Mouse (Mus musculus): Measurements from ENCODE around the gene Ttc37.

The Ttc37 gene

GRCm38 (mm10) chr13:76098493-76099303 lies at the start of gene Ttc37, which contains the start of gene Arsk:
Gene Ttc37 (plus strand): TSS chr13:76098734.
Gene Arsk (minus strand): TSS chr13:76098660.
- in situ Hi-C loops (cut with MboI, MseI): no loop called here

DNA sequence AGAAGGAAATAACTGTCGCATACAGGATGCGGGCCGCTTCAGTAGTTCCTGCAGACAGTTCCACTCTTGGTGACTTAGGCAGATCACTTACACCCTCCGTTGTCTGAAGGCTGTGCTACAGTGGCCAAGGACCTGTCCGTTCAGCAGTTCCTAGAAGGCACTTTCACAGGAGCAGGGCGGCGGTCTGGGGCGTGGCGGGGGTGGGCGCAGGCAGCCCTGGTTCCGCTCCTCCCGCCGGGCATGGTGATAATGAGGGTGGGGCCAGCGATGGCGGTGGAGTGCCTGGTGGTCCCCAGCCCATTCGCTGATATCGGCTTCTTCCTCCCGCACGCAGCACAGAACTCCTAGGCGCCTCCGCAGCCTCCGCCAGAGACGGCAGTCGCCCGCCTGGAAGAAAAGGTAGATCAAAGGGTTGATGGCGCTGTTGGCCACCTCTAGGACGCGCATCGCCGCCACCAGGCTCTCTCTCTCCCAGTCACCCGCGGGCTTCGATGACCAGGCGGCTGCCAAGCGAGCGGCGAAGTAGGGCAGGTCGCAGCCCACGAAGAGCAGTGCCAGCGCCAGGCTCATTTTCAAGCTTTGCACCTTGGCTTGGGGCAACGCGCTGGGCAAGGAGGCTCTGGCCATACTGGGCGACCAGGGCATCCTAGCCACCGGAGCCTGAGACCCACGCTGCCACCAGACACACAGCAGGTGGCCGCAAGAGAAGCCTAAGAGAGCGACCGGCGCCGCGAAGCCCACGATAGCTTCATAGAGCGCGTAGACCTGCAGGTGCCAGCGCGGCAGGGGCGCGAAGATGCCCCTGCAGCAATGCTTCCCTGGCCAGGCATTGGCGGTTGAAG lies 42.9 kb upstream of the Ttc37 start:
- in situ Hi-C loops (cut with MboI, MseI): no loop called here

- in situ Hi-C loops (cut with MboI, MseI): no loop called here
These were observed 42.2 kb upstream of the Ttc37 start for GRCm38 (mm10) chr13:76056261-76056724.

DNA sequence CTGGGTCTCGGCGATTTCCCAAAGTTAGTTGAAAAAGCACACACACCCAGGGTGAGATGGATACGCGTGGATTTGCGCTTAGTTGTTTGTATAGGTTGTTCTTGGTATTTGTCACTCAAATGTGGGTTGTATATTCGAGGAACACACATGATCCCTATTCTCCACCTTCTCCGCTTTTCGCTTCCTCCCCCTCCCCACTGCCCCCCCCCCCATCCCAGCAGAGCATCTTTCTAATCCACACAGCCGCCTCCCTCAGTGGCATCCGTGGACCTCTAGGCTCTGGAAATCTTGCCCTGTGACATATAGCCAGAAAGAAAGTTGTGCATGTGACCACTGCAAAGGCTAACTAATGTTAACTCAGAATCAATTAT lies 41.7 kb upstream of the Ttc37 start, which contains the start of gene Gpr150:
TSS of gene Gpr150 (minus strand) at position 101 of the 371 bp plus-strand sequence.
- in situ Hi-C loops (cut with MboI, MseI): no loop called here

GRCm38 (mm10) chr13:76057267-76058069 lies 41.1 kb upstream of the Ttc37 start:
- in situ Hi-C loops (cut with MboI, MseI): no loop called here

DNA sequence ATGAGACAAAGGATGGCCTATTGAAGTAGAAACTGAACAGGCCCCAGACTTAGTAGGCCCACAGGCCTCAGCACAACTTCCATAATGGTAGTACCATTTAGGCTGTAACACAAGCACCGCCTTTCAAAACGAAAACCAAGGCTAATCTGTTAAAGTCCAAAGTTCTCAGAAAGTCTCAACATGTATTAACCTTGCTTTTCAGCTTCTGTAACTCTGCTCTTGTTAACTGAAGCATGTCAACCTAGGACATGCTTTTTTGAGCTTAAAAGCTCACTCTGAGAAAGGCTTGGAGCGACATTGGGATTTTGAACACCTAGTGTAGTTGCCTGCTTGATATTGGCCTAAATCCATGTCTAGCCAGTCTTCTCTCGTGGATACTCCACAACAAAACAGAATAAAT lies 38.9 kb upstream of the Ttc37 start:
- in situ Hi-C loops (cut with MboI, MseI): no loop called here

DNA sequence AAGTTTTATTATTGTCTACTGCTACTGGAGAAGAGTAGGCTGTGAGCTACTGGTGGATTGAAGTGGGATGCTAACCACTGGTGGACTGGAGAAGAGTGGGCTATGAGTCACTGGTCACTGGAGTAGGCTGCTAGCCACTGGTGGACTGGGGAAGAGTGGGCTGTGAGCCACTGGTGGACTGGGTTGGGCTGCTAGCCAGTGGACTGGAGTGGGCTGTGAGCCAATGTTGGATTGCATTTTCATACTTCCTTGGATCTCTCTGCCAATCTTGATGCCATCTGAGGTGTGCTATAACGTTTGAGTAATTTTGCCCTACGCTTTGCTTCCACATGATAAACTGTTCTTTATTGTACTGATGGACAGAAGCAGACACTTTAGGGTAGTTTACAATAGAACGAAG lies 36.4 kb upstream of the Ttc37 start:
- in situ Hi-C loops (cut with MboI, MseI): no loop called here

DNA sequence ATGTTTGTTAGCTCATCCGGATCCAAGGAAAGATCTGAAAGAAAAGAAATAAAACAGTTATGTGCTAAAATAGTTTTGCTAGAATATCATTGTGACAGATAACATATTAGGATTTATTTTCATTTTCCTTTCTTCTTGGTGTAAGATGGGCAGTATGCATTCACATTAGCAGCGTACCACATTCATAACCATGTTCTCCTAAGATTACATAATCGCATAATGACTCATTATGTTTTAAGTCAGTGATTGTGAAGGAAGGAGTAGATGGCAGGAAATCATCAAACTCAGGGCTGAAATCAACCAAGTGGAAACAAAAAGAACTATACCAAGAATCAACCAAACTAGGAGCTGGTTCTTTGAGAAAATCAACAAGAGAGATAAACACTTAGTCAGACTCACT lies 36.0 kb upstream of the Ttc37 start:
- in situ Hi-C loops (cut with MboI, MseI): no loop called here

GRCm38 (mm10) chr13:76063548-76063947 lies 35.0 kb upstream of the Ttc37 start:
- in situ Hi-C loops (cut with MboI, MseI): no loop called here

DNA sequence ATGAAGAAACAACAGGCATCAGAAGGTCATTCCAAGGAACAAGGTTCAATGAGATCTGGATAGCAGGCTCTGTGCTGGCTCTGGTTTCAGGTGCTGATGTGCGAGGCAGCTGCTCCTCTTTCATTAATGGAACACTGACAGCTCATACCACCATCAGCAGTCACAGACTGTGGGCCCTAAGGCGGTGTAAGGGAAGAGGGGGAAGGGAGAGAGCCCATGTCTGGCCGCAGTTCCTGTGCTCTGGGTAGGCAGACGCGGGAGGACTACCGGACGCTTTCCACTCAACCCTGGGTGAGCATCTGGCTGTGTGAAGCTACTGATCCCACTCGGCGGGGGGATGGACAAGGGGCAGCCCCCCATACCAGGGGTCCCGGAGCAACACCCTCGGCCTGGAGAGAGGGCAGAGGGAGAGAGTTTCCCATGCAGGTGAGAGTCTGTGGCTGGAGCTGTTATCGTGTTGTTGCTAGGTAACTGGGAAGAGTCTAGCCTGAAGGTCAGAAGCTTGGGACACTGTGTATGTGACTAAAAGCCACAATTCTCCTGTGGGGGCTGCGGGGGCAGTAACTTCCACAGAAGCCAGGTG lies 34.1 kb upstream of the Ttc37 start:
- in situ Hi-C loops (cut with MboI, MseI): no loop called here

DNA sequence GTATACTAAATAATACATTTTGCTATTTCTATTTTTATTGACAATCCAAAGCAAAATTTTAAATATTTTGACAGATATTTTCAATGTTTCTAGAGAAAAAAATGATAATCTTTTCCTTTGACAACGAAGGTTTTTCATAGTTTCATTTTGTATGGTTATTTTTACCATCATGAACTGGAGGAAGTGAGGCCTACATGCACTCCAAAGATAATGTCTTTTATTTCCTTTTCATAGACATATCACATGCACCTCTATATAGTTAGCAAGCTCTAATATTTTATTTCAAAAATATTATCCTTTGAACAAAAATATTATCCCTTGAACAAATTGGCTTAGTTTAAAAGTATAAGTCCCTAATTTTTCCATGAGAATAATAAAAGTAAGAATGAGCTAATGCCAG lies 24.2 kb upstream of the Ttc37 start:
- in situ Hi-C loops (cut with MboI, MseI): no loop called here

GRCm38 (mm10) chr13:76098116-76098492 lies 430 bp upstream of the Ttc37 start:
- in situ Hi-C loops (cut with MboI, MseI): no loop called here

DNA sequence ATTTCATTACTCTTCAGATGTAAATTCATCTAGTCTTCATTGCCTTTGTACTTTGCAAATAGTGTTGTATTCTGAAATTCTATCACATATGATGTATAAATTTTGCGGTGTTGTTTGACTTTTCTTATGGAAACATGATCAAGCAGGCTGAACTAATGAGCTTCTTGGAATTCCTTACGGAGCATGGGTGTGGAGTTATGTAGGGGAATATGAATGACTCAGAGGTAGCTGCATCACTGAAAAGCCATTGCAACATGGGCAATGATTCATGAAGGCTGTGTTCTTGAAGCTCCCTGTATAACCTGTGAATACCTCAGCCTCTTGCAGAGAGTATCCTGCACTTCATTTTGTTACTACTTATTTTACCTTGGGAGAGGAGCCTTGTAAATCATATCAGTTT lies 3.5 kb downstream of the Ttc37 start:
- in situ Hi-C loops (cut with MboI, MseI): loop anchor here (25.0 kb wide), 1 partner anchor 1915 kb away; no protein-coding TSS in a partner anchor

DNA sequence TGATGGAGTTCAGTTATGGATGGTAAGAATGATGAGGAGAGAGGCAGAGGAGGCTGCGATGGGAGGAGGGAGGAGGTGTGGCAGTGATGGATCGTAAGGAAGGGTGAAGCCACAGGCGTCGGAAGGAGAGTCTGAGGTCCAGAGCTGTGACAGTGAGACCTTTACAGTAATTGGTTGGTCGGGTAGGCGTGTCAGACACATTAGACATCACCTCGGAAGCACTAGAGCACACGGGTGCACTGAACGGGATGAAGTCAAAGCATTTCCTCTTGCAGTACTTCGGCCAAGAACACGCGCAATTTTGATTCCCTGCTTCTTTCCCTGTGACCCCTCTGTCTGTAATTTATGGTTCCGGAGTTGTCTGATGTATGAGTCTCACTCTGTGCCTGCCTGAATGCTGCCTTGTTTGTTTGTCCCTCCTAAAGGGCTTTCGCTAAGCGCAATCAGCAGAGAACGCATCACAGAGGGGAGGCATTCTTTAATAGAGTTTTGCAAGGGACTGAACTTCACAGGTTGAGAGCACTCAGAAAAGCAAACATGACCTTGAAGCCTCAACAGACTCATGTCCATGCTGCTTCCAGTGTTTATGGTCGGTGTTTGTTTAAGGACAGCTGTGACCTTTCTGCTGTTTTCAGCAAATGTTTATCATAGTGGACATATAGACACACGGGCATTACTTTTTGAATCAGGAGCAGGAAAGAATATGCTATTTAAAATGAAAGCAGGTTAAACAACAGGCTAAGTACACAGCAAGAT lies 10.7 kb downstream of the Ttc37 start:
- in situ Hi-C loops (cut with MboI, MseI): loop anchor here (25.0 kb wide), 1 partner anchor 1922 kb away; no protein-coding TSS in a partner anchor

- in situ Hi-C loops (cut with MboI, MseI): no loop called here
These were observed 30.3 kb downstream of the Ttc37 start for GRCm38 (mm10) chr13:76128799-76129198.

GRCm38 (mm10) chr13:76132415-76132814 lies 33.9 kb downstream of the Ttc37 start:
- in situ Hi-C loops (cut with MboI, MseI): no loop called here

DNA sequence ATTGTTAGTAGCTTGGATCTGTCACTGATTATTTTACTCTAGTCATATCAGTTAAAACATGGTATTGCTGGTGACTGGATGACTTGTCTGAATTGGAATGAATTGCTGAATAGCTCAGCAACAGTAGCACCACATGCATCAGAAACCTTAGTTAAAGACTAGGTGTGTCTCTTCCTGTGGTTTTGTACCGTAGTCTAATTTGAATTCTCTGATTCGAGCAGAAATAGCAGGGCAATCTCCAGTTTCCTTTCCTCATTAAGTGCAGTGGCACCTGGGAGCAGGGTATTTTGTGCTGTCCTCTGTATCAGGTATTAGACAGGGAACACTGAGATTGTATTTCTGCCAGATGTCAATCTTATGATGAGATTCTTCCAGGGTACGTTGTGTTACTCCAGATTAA lies 40.3 kb downstream of the Ttc37 start:
- in situ Hi-C loops (cut with MboI, MseI): no loop called here

DNA sequence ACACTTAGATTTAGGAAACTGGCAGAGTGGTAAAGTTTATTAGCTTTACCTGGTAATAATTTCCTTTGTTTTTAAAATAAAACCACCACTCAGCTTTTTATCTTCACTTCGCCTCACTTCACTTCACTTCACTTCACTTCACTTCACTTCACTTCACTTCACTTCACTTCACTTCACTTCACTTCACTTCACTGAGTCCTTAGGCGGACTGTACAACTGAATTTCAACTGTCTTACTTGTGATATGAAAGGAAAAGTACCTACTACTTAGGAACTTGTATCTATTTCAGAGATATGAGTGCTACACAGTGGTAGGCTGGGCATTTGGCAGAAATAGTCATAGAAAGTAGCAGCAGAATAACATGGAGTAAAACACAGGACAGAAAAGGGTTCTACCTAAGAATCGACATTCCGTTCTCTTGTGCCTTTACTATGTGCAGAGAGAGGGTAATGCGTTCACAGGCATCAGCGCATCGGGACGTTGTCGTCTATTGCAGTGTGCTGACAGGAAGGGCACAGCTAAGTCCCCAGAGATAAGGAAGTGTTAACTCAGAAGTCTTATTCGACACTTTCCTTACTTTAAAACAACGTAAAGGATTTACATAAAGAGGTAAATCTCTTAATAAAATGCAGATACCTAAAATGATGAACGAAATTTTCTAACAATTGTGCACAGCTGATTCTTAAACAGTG lies 42.7 kb downstream of the Ttc37 start:
- in situ Hi-C loops (cut with MboI, MseI): no loop called here

DNA sequence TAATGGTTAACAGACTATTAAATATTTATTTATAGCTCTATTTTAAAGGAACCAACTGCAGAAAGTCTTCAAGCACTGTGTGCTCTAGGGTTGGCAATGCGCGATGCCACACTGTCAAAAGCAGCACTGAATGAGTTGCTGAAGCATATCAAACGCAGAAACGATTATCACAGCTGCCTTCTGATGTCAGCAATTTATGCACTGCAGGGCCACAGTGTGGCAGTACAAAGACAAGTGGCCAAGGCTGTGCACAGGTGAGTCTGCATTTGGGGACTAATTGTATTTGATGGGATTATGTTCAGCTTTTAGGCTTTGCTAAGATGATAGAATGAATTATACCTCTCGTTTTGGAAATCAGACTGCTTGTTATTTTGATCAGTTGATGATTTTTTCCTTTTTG lies 51.9 kb downstream of the Ttc37 start:
- in situ Hi-C loops (cut with MboI, MseI): no loop called here

DNA sequence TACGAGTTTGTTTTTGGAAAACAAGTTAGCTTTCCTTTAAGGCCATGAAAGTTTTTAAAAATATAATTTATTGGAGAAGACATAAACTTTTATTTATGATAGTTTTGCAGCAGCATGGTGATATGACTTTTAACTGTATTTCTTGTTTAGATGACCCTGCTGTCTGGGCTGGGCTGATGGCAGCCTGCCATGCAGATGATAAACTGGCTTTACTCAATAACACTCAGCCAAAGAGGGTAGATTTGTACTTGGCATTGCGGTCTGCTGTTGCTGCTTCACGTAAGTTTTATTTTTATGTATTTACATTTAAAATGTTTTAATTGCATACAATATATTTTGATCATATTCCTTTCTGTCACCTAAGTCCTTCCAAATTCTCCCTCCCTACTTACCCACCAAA lies 58.6 kb downstream of the Ttc37 start:
- in situ Hi-C loops (cut with MboI, MseI): no loop called here
